Mouse (Mus musculus) large intestine, adult 2 months (tissue): ENCODE results near the gene Tshz2. TPM values are rescaled to one million over a fixed set of nuclear protein-coding genes. Genes with fewer than 3 reads are reported as not detected.

Source experiments
- DNase-seq: peaks from one replicate; pipeline ENCODE4 v3.0.0-alpha.2; 2012; ENCODE audit warnings: low read depth, low spot score
- WGBS: fragments of 180-500 bp; shearing (Covaris S2); methylation state at CpG from one replicate; pipeline ENCODE4 v1.1.7; 2018; 5-methylcytosine and 5-hydroxymethylcytosine counted together
- polyA plus RNA-seq: library from polyadenylated mRNA; depleted of rRNA; stranded (reverse); fragments of >200 nt; gene quantifications from 2 replicates; pipeline ENCODE4 v1.2.3, GENCODE M21; 2012

Gene Tshz2
- polyA plus RNA-seq, 1 experiment, result 5.9 TPM

DNA sequence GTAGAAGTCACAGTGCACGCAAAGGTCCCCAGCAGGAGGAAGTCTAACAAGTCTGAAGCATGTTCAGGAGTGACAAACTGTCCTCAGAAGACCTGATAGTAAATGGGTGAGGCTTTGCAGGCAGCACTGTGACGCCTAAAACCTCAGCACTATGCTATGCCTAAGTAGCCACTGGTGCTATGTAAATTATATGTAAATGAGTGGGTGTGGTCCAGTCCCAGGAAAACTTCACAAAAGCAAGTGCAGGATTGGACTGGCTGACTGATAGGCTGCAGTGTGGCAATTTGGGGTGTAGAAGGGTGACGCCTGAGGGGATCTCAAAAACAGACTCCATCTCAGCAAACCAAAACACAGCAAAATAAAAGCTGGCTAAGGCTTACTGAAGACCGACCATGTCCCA is 277.8 kb downstream of the Tshz2 start:
- 63% methylated on average over 4 of the region's 4 CpGs for WGBS

DNA sequence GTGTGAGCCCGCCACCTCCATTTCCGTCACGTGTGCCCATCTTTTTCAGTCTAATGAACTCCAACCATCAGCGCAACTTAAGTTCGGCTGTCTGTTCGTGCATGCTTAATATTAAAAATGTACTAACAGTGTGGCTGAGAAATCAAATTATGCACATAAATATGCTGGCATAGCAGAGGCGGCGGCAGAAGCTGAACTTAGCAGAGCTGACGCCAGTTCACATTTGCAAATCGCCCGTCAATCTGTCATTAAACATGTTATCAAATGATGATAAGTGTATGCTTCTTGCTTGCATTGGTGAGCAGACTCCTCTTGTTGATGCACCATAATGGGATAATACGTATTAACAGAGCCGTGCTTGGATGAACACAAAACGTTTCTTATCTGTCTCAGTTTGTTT is 280.0 kb downstream of the Tshz2 start:
- WGBS, result 94% methylated on average over 14 of the region's 14 CpGs
- no peak for DNase-seq

More for the DNA sequence above, 277.8 kb downstream of the Tshz2 start:
- DNase-seq, result no peak

GRCm38 (mm10) chr2:169914903-169915302 is 282.1 kb downstream of the Tshz2 start:
- DNase-seq, result no peak
- 79% methylated on average over 8 of the region's 8 CpGs for WGBS

- WGBS, result 85% methylated on average over 13 of the region's 13 CpGs
- no peak for DNase-seq
Observed at GRCm38 (mm10) chr2:169915326-169915725, 282.5 kb downstream of the Tshz2 start.

GRCm38 (mm10) chr2:169919111-169919695 is 286.4 kb downstream of the Tshz2 start:
- no peak for DNase-seq
- WGBS, result 54% methylated on average over 3 of the region's 3 CpGs

- 57% methylated on average over 8 of the region's 8 CpGs for WGBS
- DNase-seq, result no peak
Observed at GRCm38 (mm10) chr2:169924177-169924810, 291.5 kb downstream of the Tshz2 start.

DNA sequence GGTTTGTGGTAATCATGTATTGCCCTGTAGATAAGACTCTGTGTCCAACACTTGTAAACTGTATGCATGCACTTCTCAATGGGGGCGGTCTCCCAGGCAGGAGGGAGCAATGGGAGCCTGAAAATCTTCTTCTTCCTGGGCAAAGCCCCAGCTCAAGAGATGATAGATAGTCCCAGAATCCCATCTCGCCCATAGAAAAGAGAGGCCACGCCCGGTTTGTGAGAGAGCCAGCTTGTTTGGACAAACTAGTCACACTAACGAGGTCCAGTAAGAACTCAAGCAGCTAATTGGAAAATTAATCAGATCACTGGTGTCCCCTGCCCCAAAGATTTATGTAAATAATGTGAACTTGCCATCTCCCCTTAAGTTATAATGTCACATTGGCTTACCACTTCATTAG is 292.7 kb downstream of the Tshz2 start:
- no peak for DNase-seq
- WGBS, result 66% methylated on average over 5 of the region's 5 CpGs

DNA sequence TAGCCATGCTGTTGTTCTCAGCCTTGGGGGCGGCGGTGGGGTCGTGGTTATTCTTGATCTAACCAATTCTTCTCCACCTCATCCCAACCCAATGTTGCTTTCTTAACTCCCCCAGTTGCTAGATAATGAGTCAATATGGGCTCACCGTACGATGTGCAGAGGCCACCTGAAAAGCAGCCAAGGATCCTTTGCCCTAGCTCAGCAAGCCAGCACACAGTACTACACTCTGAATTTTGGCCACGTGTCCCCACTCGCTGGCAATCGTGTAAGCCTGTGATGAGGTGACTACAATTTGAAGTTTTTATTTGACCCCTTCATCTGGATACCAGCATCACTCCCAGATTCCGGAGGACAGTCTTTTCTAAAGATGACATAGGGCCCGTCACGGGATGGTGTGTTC is 293.2 kb downstream of the Tshz2 start:
- 74% methylated on average over 11 of the region's 11 CpGs for WGBS
- DNase-seq, result no peak

DNA sequence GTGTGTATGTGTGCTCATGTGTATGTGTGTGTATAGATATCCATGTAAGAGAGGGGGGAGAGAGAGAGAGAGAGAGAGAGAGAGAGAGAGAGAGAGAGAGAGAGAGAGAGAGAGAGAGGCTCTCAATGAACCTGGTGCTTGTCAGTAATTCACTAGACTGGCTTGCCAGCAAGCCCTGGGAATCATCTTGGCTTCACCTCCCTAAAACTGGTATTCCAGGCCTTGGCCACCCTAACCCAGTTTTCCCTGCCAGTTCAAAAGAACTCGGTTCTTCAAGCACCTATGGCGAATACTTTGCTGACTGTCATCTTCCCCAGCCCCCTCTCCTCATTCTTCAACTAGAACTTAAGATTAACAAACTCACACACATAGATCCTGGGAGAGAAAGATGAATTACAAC is 294.6 kb downstream of the Tshz2 start:
- 88% methylated on average over 2 of the region's 2 CpGs for WGBS
- DNase-seq, result no peak

GRCm38 (mm10) chr2:169928447-169929120 is 295.8 kb downstream of the Tshz2 start:
- peak; percentile 37 for DNase-seq
- 20% methylated on average over 14 of the region's 14 CpGs for WGBS

GRCm38 (mm10) chr2:169929540-169930497 is 297.0 kb downstream of the Tshz2 start:
- DNase-seq, result peak; percentile 60
- 37% methylated on average over 23 of the region's 23 CpGs for WGBS

DNA sequence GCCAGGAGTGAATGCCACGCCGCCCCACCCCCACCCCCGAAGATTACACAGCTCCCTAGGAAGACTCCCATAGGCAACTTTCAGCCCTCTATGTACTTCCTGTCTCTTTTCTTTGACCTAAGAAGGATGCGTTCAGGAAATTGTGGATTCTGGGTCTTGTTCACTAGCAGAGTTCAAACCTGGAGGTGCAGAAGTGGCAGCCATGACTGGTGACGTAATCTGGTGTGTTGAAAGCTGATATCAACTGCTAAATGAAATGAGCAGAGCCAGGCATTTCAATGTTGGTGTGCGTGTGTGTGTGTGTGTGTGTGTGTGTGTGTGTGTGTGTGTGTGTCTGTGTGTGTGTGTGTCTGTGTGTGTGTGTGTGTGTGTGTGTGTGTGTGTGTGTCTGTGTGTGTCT is 302.8 kb downstream of the Tshz2 start:
- no peak for DNase-seq
- 77% methylated on average over 6 of the region's 6 CpGs for WGBS

GRCm38 (mm10) chr2:169940297-169941142 is 307.7 kb downstream of the Tshz2 start:
- WGBS, result 71% methylated on average over 16 of the region's 16 CpGs
- DNase-seq, result no peak

- DNase-seq, result no peak
- WGBS, result 91% methylated on average over 6 of the region's 6 CpGs
Observed at GRCm38 (mm10) chr2:169943727-169944126, 310.9 kb downstream of the Tshz2 start.

- no peak for DNase-seq
Observed at GRCm38 (mm10) chr2:169948139-169948538, 315.3 kb downstream of the Tshz2 start.

DNA sequence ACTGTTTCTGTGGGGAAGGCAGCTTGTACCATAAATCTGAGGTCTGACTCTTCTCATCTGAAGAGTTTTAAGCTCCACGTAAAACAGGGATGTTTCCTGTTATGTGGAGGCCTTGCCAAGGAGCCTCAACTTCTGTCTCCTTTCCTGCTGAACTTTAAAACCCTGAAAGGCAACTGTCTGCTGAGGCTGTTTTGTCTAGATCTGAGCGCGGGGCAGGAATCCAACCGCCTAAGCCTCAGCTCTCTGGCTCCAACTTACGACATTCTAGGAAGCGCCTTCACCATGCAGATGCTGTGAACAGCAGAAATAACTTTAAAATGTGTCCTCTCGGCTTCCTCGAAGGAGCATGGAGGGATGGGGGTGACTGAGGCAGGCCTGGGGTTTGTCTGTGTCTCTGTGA is 318.2 kb downstream of the Tshz2 start:
- WGBS, result 67% methylated on average over 8 of the region's 8 CpGs
- DNase-seq, result no peak

More at GRCm38 (mm10) chr2:169948139-169948538, 315.3 kb downstream of the Tshz2 start:
- WGBS, result 67% methylated on average over 6 of the region's 6 CpGs

- DNase-seq, result no peak
- WGBS, result 96% methylated on average over 2 of the region's 2 CpGs
Observed at GRCm38 (mm10) chr2:169952981-169953380, 320.2 kb downstream of the Tshz2 start.

DNA sequence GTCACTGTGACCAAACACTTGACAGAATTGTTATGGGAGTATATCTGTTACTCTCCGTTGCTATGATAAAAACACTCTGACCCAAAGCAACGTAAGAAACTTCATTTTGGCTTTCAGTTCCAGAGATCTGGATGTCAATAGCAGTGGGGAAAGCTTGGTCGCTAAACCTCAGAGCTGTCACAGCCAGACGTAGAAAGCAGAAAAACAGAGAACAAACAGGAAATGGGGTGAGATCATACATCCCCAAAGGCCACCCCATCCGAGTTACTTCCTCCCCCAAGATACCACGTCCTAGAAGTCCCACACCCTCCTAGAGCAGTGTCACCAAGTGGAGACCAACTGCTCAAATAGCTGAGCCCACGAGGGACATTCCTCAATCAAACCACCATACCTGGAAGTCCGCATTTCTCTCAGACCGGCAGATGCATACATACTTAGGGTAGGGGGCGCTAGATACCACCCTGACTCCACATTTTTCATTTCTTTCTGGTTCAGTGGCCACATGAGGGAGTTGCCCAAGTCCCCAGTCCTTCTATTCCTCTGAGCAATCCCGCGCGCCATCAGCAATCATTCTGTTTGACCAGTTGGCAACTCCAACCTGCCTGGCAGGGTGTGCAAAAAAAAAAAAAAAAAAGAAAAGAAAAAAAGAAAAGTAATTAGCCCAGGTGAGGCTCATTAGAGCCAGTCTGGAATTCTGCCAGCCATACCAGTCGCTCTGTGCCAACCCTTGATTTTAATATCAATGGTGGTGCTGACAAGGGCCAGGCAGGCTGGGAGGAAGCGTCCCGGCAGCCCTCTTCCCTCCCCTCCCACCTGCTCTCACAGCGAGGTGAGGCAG is 326.1 kb downstream of the Tshz2 start:
- WGBS, result 44% methylated on average over 17 of the region's 17 CpGs
- no peak for DNase-seq
